Mouse (Mus musculus) ES-E14 (cell line): ENCODE data around the gene Nrip3.

Experiments used
- CHD2 ChIP-seq: IDR thresholded peaks from 2 replicates; pipeline ENCODE4 v1.6.1; 2014; ENCODE audit warnings: mild to moderate bottlenecking, low read depth, low read length, inconsistent platforms
- MAFK ChIP-seq: IDR thresholded peaks from 2 replicates; pipeline ENCODE4 v1.6.1; 2014; ENCODE audit warnings: mild to moderate bottlenecking, low read depth, low read length, inconsistent platforms; ENCODE audit not compliant: insufficient read depth
- ZNF384 ChIP-seq: IDR thresholded peaks from 2 replicates; pipeline ENCODE4 v1.6.1; 2012; ENCODE audit warnings: low read depth, low read length, inconsistent platforms

DNA sequence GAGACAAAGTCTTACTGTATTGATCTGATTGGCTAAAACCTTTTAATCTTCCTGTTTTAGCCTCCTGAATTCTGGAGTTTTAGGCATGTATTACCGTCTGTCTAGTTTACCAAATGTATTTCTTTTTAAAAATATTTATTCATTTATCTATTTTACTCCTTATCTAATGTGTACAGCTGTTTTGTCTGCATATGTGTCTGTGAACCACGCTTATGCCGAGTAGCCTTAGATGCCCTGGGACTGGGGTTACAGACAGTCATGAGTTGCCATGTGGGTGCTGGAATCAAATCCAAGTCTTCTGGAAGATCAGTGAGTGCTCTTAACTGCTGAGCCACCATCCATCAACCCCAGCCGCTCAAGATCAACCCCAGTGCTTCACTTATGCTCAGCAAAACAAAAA lies 36.8 kb upstream of the Nrip3 start:
- TF ChIP-seq CHD2 (no peak), ZNF384 (no peak), MAFK (no peak)
